Mouse (Mus musculus) adipose tissue, adult 10 weeks (tissue): ENCODE measurements around the gene H2-Ke6. TPM values are rescaled to one million over a fixed set of nuclear protein-coding genes. Genes with fewer than 3 reads are reported as not detected.

ENCODE experiments used
- polyA plus RNA-seq: library from polyadenylated mRNA; stranded (reverse); fragments of 350-450 nt; fragmentation: Illumina TruSeq; extraction: RNeasy Lipid Tissue Mini Kit (QIAGEN cat#74804); gene quantifications from one replicate; pipeline ENCODE4 v1.2.3, GENCODE M21; 2014; ENCODE audit warnings: low read depth, low replicate concordance

Gene H2-Ke6
- polyA plus RNA-seq, result 92.5 TPM

DNA sequence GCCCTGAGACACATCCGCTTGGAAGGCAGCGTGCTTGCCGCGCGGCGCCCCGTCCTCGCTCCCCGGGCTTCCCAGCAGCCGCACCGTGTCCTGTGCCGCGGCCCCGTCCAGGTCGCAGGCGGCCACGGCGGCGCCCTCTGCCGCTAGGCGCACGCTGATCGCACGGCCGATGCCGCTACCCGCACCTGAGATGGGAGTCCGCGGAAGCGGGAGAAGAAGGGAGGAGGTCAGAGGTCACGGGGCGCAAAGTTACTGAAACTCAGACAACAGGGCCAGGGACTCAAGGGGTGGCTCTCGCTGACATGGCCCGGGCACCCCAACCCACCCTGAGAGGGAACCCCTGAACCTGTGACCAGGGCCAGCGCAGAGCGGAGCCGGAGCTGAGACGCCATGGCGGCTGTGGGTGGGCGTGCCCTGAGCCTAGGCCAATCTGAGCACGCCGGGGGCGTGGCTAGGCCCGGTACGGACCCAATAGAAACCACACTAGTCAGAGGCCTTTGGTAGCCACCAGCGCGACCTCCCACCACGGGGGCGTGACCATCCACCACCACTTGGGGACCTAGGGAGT is at the start of gene H2-Ke6:
Gene H2-Ke6 (minus strand): TSS at position 405 of the 568 bp plus-strand sequence.

DNA sequence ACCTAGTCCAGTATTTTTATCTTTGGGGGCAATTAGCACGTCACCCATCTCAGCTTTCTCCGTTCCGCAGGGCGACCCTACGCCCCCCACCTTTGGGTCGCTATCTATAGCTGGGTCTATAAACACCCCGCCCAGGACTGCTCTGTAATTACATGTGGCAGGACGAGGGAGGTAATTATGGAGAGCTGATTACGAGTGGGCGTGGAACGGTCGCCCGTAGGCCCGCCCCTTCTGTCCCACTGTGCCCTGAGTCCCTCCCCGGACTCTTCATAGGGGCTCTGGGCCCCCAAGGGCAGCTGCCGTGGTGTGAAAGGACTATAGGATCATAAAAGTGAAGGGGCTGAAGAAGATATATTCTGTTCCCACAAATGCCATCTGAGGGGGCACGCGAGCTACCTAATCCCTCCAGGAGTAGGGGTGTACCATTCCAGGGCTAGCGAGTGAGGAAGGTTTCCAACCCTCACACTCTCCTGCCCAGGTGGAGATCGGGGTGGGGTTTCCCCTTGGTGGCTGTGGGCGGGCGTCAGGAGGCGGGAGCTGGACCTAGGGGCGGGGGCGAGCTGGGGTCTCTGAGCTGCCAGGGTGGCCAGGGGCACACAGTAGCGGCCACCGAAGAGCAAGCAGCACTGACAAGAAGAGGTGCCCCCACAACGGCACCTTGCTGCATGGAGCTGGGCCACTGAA is 11.2 kb upstream of the H2-Ke6 start, which contains the start of gene Col11a2:
Gene Col11a2 (plus strand): TSS at position 560 of the 684 bp plus-strand sequence.

DNA sequence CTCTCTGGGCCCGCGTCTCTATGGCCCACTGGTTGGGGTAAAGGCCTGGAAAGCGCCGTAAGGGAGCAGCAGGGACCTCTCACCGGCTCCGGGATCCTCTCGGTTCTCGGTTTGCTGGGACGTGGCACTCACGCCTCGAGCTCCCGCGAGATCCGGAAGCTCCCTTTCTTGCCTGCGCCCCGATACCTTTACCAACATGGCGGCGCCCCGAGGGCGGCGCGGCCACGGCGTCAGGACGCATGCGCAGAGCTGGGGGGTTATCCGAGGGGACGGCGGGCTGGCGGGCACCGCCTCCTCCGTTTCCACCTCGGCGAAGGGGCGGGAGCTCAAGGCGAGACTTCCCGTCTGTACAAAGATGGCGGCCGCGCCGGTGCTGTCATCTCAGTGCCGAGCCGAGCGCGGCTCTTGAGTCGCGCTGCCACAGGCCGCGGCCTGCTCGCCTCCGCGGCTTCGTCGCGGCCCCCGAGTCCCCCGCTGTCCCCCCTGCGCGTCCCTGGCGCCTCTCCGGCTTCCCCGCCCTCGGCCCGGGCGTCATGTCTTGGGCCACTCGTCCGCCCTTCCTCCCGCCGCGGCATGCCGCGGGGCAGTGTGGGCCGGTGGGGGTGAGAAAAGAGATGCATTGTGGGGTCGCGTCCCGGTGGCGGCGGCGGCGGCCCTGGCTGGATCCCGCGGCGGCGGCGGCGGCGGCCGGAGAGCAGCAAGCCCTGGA is 3.8 kb upstream of the H2-Ke6 start, which contains the start of the genes Slc39a7 and Rxrb:
Gene Slc39a7 (minus strand): TSS at position 218 of the 709 bp plus-strand sequence.
Gene Rxrb (plus strand): TSS at position 348 of the 709 bp plus-strand sequence.

DNA sequence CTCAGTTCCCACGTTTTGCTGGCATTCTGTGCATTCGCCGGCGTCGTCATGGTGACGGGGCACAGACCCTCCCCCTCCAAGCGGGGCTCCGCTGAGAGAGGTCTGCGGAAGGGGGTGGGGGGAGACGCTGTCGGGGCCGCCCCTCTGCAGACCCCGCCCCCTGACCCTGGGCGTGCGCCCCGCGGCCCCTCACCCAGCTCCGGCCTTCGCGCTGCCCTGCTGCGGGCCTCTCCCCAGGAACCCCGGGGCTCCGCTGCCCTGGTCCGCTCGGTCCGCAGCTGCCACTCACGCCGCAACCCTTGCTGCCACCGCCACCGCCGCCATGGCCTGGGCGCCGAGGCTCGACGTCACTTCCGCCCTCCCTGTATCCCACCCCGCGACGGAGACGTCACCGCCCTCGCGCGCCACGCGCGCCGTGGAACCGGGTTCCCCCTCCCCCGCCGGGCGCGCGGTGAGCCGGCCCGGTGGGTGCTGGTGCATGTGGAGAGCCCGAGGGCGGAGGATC is 3.5 kb downstream of the H2-Ke6 start, which contains the start of gene Ring1:
Gene Ring1 (minus strand): TSS at position 364 of the 505 bp plus-strand sequence.

DNA sequence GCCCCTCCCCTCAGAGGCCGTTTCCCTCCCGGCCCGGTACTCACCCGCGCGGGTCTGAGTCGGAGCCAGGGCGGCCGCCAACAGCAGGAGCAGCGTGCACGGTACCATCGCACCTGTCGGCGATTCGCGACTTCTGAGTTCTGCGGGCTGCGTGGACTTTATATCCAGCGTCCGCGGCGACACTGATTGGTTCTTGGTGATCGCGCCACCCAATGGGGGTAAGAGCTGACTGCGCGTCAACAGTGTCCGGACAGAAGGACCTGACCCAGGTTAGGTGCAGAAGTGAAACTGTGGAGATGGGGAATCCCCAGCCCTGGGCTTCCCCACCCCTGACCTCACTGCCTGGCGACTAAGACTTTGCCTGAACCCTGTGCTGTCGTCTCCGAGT is 27.7 kb downstream of the H2-Ke6 start, which contains the start of gene H2-K1:
Gene H2-K1 (minus strand): TSS at position 198 of the 388 bp plus-strand sequence.

Other genes starting within 250 kb of the H2-Ke6 start
- gene Angptl4, start 246.2 kb downstream of the H2-Ke6 start, polyA plus RNA-seq, result 245 TPM
- 91.1 TPM for gene Kank3, start 217.5 kb downstream of the H2-Ke6 start, polyA plus RNA-seq
- 1,499 TPM for gene Rps28, start 203.5 kb downstream of the H2-Ke6 start, polyA plus RNA-seq
- 425 TPM for gene Ndufa7, start 203.5 kb downstream of the H2-Ke6 start, polyA plus RNA-seq
- gene Cd320, start 185.0 kb downstream of the H2-Ke6 start, polyA plus RNA-seq, result 72.7 TPM
- not detected for gene Gm7029, start 154.2 kb downstream of the H2-Ke6 start, polyA plus RNA-seq
- 1.9 TPM for gene Kifc1, start 137.4 kb downstream of the H2-Ke6 start, polyA plus RNA-seq
- gene Platr17, start 122.9 kb downstream of the H2-Ke6 start, polyA plus RNA-seq, result not detected
- 29.2 TPM for gene Daxx, start 118.6 kb downstream of the H2-Ke6 start, polyA plus RNA-seq
- 147 TPM for gene Tapbp, start 112.2 kb downstream of the H2-Ke6 start, polyA plus RNA-seq
- gene Zbtb22, start 112.2 kb downstream of the H2-Ke6 start, polyA plus RNA-seq, result 25.1 TPM
- 66.6 TPM for gene Rgl2, start 98.5 kb downstream of the H2-Ke6 start, polyA plus RNA-seq
- 70.9 TPM for gene Pfdn6, start 87.7 kb downstream of the H2-Ke6 start, polyA plus RNA-seq
- gene Wdr46, start 87.4 kb downstream of the H2-Ke6 start, polyA plus RNA-seq, result 14.0 TPM
- 5.6 TPM for gene B3galt4, start 76.6 kb downstream of the H2-Ke6 start, polyA plus RNA-seq
- gene Vps52, start 72.2 kb downstream of the H2-Ke6 start, polyA plus RNA-seq, result 36.0 TPM
- 1,863 TPM for gene Rps18, start 72.1 kb downstream of the H2-Ke6 start, polyA plus RNA-seq
- gene H2-K1, start 27.7 kb downstream of the H2-Ke6 start, polyA plus RNA-seq, result 1,539 TPM
- gene Ring1, start 3.4 kb downstream of the H2-Ke6 start, polyA plus RNA-seq, result 30.7 TPM
- gene Slc39a7, start 3.6 kb upstream of the H2-Ke6 start, polyA plus RNA-seq, result 158 TPM
- 38.6 TPM for gene Rxrb, start 3.8 kb upstream of the H2-Ke6 start, polyA plus RNA-seq
- 1.0 TPM for gene Col11a2, start 11.4 kb upstream of the H2-Ke6 start, polyA plus RNA-seq
- gene H2-Oa, start 64.3 kb upstream of the H2-Ke6 start, polyA plus RNA-seq, result 1.3 TPM
- gene H2-DMa, start 91.5 kb upstream of the H2-Ke6 start, polyA plus RNA-seq, result 48.1 TPM
- 137 TPM for gene Brd2, start 94.6 kb upstream of the H2-Ke6 start, polyA plus RNA-seq
- gene H2-DMb2, start 115.2 kb upstream of the H2-Ke6 start, polyA plus RNA-seq, result 44.6 TPM
- 43.1 TPM for gene H2-DMb1, start 125.0 kb upstream of the H2-Ke6 start, polyA plus RNA-seq
- gene Tap1, start 159.5 kb upstream of the H2-Ke6 start, polyA plus RNA-seq, result 19.5 TPM
- 19.8 TPM for gene Psmb9, start 159.7 kb upstream of the H2-Ke6 start, polyA plus RNA-seq
- gene Psmb8, start 169.7 kb upstream of the H2-Ke6 start, polyA plus RNA-seq, result 45.9 TPM
- gene Tap2, start 175.5 kb upstream of the H2-Ke6 start, polyA plus RNA-seq, result 26.3 TPM
- 2.3 TPM for gene H2-Ob, start 210.8 kb upstream of the H2-Ke6 start, polyA plus RNA-seq
- 244 TPM for gene H2-Ab1, start 229.6 kb upstream of the H2-Ke6 start, polyA plus RNA-seq